Mouse (Mus musculus) neural tube, embryonic 13.5 days (tissue): ENCODE results near the gene Chrna4. TPM values are rescaled to one million over a fixed set of nuclear protein-coding genes. Genes with fewer than 3 reads are reported as not detected.
A peak's percentile ranks its signal among the peaks of the same experiment; 100 is the strongest.

Experiments used
- ATAC-seq: fragments of 200-750 bp; cut with Nextera tagmentation; 2 replicates; pipeline ENCODE4 v1.8.0; 2017; ENCODE audit warnings: low read depth, mild to moderate bottlenecking, moderate TSS enrichment, moderate library complexity
- H3K27ac ChIP-seq: fragments of 300-500 bp; sonication (generic); replicated peaks from 2 replicates; pipeline ENCODE4 v1.5.1; 2015; ENCODE audit warnings: moderate library complexity, mild to moderate bottlenecking, inconsistent platforms
- H3K27me3 ChIP-seq: fragments of 300-500 bp; sonication (generic); 2 replicates; pipeline ENCODE4 v1.6.1; 2015; ENCODE audit warnings: mild to moderate bottlenecking, inconsistent platforms
- H3K36me3 ChIP-seq: fragments of 300-500 bp; sonication (generic); 2 replicates; pipeline ENCODE4 v1.6.1; 2015; ENCODE audit warnings: mild to moderate bottlenecking, inconsistent platforms
- H3K4me1 ChIP-seq: fragments of 300-500 bp; sonication (generic); replicated peaks from 2 replicates; pipeline ENCODE4 v1.6.1; 2015; ENCODE audit warnings: inconsistent platforms
- H3K4me2 ChIP-seq: fragments of 300-500 bp; sonication (generic); 2 replicates; pipeline ENCODE4 v1.6.1; 2015; ENCODE audit warnings: inconsistent platforms, mild to moderate bottlenecking, moderate library complexity
- H3K4me3 ChIP-seq: fragments of 300-500 bp; sonication (generic); 2 replicates; pipeline ENCODE4 v1.5.1; 2015; ENCODE audit warnings: mild to moderate bottlenecking, inconsistent platforms
- H3K9ac ChIP-seq: fragments of 300-500 bp; sonication (generic); 2 replicates; pipeline ENCODE4 v1.6.1; 2015; ENCODE audit warnings: moderate library complexity, mild to moderate bottlenecking, inconsistent platforms
- H3K9me3 ChIP-seq: fragments of 300-500 bp; sonication (generic); 2 replicates; pipeline ENCODE4 v1.6.1; 2016; ENCODE audit warnings: inconsistent platforms
- WGBS: fragments of 180-500 bp; shearing (Covaris S2); methylation state at CpG from one replicate; pipeline ENCODE4 v1.1.7; 2015; 5-methylcytosine and 5-hydroxymethylcytosine counted together
- polyA plus RNA-seq: library from polyadenylated mRNA; unstranded; fragments of >200 nt; fragmentation: Nextera tagmentation; extraction: Ambion mirVana; gene quantifications from 2 replicates; pipeline ENCODE4 v1.2.1, GENCODE M21; 2015

The Chrna4 gene
- polyA plus RNA-seq, 1 experiment from 2014 or later, result 42.9 TPM

DNA sequence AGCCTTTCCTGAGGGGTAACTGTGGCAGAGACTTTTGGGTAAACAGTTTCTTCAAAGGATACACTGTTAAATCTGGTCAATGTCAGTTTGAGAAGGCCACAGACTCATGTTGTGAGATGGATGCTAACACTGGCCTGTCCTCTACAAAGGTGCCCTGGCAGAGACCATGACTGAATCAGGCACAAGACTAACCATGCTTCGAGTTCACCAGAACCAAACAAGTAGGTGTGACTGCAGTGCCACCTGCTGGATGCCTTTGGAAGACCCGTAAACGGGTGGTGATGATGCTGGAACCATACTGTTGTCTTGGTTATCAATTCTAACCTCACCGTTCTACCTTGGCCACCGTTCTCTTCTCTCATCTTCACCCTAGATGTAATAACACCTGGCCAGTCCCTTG, 16.8 kb upstream of the Chrna4 start:
- Histone ChIP-seq H3K4me2 (no peak overlapping the region), H3K9ac (no peak overlapping the region), H3K9me3 (no peaks in the 10 kb centered on the region), H3K4me1 (peaks cover 29% of the 10 kb centered on the region), H3K27ac (no peak overlapping the region), H3K4me3 (no peak overlapping the region), H3K27me3 (no peaks in the 10 kb centered on the region), H3K36me3 (no peaks in the 10 kb centered on the region)
- peak; percentile 66 for ATAC-seq
- 18% methylated on average over 5 of the region's 5 CpGs for WGBS

GRCm38 (mm10) chr2:181058193-181058592, 14.8 kb upstream of the Chrna4 start:
- no peak overlapping the region for H3K9ac ChIP-seq
- peak; percentile 43; the same call in 1 of the 2 replicates for ATAC-seq
- 2% methylated on average over 3 of the region's 3 CpGs for WGBS

DNA sequence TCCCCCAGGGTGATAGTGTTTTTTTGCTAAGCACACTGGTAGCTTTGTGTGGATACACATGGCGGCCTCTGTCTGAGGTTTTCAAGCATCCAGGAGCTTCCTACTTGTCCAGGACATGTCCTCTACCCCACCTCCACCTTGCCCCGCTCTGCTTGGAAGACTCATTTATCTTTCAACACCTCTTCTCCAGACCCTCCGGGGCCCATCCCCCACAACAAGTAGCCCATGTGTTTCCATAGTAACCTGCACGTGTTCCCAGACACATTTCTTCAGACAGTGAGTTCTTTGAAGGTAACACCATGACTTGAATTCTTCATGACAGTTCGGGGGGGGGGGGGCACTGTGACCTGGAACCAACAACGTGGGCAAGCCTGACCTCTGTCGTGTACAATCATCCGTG, 14.0 kb upstream of the Chrna4 start:
- no peak overlapping the region for H3K9ac ChIP-seq
- peaks cover 32% of the 10 kb centered on the region for H3K4me1 ChIP-seq
- H3K27ac ChIP-seq, result no peak overlapping the region
- no peak overlapping the region for H3K4me3 ChIP-seq
- no peaks in the 10 kb centered on the region for H3K9me3 ChIP-seq
- no peaks in the 10 kb centered on the region for H3K27me3 ChIP-seq
- ATAC-seq, result no peak
- H3K4me2 ChIP-seq, result no peak overlapping the region
- WGBS, result 30% methylated on average over 8 of the region's 8 CpGs
- no peaks in the 10 kb centered on the region for H3K36me3 ChIP-seq

More at GRCm38 (mm10) chr2:181058193-181058592, 14.8 kb upstream of the Chrna4 start:
- Histone ChIP-seq H3K4me3 (no peak overlapping the region), H3K36me3 (no peaks in the 10 kb centered on the region), H3K4me1 (peaks cover 32% of the 10 kb centered on the region), H3K27ac (no peak overlapping the region), H3K4me2 (no peak overlapping the region), H3K27me3 (no peaks in the 10 kb centered on the region), H3K9me3 (no peaks in the 10 kb centered on the region)

GRCm38 (mm10) chr2:181052171-181052570, 8.8 kb upstream of the Chrna4 start:
- H3K9ac ChIP-seq, result no peak overlapping the region
- 89% methylated on average over 1 of the region's 1 CpGs for WGBS
- no peak for ATAC-seq
- no peaks in the 10 kb centered on the region for H3K9me3 ChIP-seq
- H3K27me3 ChIP-seq, result no peaks in the 10 kb centered on the region
- H3K36me3 ChIP-seq, result no peaks in the 10 kb centered on the region
- no peak overlapping the region for H3K27ac ChIP-seq
- no peak overlapping the region for H3K4me2 ChIP-seq
- no peak overlapping the region for H3K4me3 ChIP-seq
- H3K4me1 ChIP-seq, result peaks cover 33% of the 10 kb centered on the region

DNA sequence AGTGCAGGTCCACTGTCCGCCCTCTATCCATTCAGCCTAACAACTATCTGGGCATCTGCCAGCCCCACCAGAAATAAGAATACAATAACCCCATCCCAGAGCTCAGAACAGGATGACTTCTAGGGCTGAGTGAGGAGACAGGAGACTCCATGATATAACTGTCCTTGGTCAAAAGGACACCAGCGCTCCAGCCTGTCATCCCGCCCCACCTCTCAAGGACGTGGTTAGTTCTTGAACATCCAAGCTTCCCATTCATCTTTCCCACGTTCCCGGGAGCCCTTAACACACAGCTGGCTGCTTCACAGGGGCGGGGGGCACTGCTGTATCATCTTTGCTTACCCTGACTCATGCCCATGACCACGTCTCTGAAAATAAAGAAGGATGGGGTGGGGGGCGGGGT, 5.6 kb upstream of the Chrna4 start:
- H3K4me1 ChIP-seq, result peaks cover 32% of the 10 kb centered on the region
- no peak overlapping the region for H3K9ac ChIP-seq
- no peak for ATAC-seq
- no peaks in the 10 kb centered on the region for H3K9me3 ChIP-seq
- no peak overlapping the region for H3K4me2 ChIP-seq
- no peak overlapping the region for H3K27ac ChIP-seq
- 81% methylated on average over 9 of the region's 9 CpGs for WGBS
- H3K36me3 ChIP-seq, result no peaks in the 10 kb centered on the region
- no peak overlapping the region for H3K4me3 ChIP-seq
- H3K27me3 ChIP-seq, result no peaks in the 10 kb centered on the region

DNA sequence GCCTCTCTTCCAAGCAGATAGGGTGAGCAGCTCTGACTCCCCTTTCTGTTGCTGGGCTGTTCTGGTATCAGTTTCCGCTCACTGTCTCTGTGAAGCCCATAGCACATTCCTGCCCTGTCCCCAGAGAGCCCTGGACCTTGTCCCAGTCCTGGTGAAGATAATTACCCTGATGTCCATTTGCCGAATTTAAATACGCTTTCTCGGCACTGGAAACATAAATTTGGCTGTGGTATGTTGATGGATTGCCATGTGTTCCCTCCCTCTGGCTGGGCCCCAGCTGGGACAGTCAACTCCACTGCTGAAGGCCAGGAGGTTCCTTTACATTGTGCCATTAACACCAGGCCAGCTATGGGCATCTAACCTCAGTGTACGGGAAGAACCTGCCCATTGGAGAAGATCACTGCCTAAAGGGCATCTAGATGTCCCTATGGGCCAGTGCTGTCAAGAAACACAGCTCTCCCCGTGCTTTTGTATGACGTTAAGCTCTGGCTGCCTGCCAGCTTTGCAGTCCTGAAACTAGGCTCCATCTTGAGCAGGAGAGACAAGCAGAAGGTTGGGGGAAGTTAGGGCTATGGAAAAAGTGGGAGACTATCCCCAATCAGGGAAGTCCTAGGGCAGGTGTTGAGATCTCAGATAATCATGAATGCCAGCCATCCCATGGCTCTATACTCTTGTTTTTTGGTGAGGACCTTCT, 5.1 kb upstream of the Chrna4 start:
- H3K9ac ChIP-seq, result no peak overlapping the region
- no peaks in the 10 kb centered on the region for H3K9me3 ChIP-seq
- no peak overlapping the region for H3K4me2 ChIP-seq
- no peaks in the 10 kb centered on the region for H3K27me3 ChIP-seq
- no peak overlapping the region for H3K4me3 ChIP-seq
- H3K4me1 ChIP-seq, result peaks cover 36% of the 10 kb centered on the region
- 20% methylated on average over 7 of the region's 7 CpGs for WGBS
- no peak overlapping the region for H3K27ac ChIP-seq
- no peak for ATAC-seq
- no peaks in the 10 kb centered on the region for H3K36me3 ChIP-seq

DNA sequence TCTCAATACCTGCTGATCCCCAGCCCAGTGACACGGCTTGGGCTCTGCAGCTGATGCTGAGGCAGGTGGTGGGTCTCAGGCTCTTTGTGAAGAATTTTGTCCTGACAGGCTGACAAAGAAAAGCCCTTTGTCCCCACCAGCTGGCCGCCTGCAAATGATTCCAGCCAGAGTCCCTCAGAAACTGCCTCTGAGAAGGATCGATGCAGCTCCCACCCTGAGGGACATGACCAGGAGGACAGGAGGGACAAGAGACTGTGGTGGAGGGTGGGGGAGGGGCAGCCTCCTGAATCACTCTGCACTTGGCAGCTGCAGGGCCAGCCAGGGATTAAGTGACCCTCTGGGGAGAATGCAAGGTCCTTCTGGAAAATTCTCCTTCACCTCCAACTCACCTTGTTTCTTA, 655 bp upstream of the Chrna4 start:
- Histone ChIP-seq H3K9me3 (no peaks in the 10 kb centered on the region), H3K36me3 (no peaks in the 10 kb centered on the region), H3K9ac (no peak overlapping the region), H3K4me3 (no peak overlapping the region), H3K27me3 (peaks cover 17% of the 10 kb centered on the region), H3K4me2 (no peak overlapping the region), H3K27ac (peak overlapping the region; percentile 59; the same call in 1 of the 2 replicates), H3K4me1 (peaks cover 54% of the 10 kb centered on the region)
- 3% methylated on average over 3 of the region's 3 CpGs for WGBS
- ATAC-seq, result no peak

- Histone ChIP-seq H3K4me3 (no peak overlapping the region), H3K4me2 (no peak overlapping the region), H3K9me3 (no peaks in the 10 kb centered on the region), H3K4me1 (peaks cover 55% of the 10 kb centered on the region), H3K27ac (peak overlapping the region; percentile 59), H3K36me3 (no peaks in the 10 kb centered on the region), H3K9ac (peak overlapping the region; percentile 41; the same call in 1 of the 2 replicates), H3K27me3 (peaks cover 17% of the 10 kb centered on the region)
- 0 out of 2 replicates have a peak, but pooled peaks have one; percentile 5 for ATAC-seq
Observed at GRCm38 (mm10) chr2:181042376-181042775, 970 bp downstream of the Chrna4 start.

DNA sequence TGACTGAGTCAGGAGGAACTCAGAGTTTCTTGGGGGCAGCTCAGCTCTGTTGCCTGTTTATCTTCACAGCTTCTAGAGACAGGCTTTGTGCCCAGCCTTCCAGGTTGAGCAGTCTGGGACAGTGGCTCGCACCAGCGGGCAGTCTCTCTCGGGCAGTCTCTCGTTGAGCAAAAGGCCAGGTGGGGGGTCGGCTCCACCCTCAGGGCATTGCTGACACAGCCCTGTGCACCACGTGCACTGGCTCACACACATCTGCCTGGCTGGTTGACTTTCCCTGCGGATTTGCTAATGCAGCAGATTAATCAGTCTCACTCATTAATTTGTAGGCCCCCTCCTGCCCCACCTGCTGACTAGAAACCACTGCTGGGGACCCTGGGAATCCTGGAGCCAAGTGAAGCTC, 1.4 kb downstream of the Chrna4 start:
- Histone ChIP-seq H3K4me1 (peaks cover 59% of the 10 kb centered on the region), H3K27ac (peak overlapping the region; percentile 59), H3K4me3 (no peak overlapping the region), H3K9ac (no peak overlapping the region), H3K36me3 (no peaks in the 10 kb centered on the region), H3K4me2 (no peak overlapping the region), H3K27me3 (peaks cover 17% of the 10 kb centered on the region), H3K9me3 (no peaks in the 10 kb centered on the region)
- 4% methylated on average over 7 of the region's 7 CpGs for WGBS
- ATAC-seq, result peak; percentile 45

DNA sequence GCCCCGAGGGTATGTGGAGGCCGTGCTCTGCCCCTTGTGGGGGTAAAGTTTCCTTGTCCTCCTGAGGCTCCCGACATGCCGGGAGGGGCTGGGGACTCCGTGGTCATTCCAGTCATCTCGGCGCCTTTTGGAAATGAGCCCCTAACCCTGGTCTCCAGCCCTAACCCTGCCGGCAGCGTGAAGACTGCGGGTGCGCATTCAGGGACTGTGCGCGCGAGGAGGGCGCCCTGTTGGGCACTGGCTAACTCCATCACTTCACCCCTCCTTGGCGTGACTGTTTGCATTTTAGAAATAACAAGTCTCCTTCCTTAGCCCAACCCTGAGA, 4.0 kb downstream of the Chrna4 start:
- peak overlapping the region; percentile 85 for H3K4me2 ChIP-seq
- 0 out of 2 replicates have a peak, but pooled peaks have one; percentile 10 for ATAC-seq
- peak overlapping the region; percentile 65 for H3K27ac ChIP-seq
- H3K9me3 ChIP-seq, result no peaks in the 10 kb centered on the region
- H3K4me3 ChIP-seq, result peak overlapping the region; percentile 74
- 1% methylated on average over 16 of the region's 16 CpGs for WGBS
- peak overlapping the region; percentile 87 for H3K9ac ChIP-seq
- H3K4me1 ChIP-seq, result peaks cover 68% of the 10 kb centered on the region
- 0 out of 2 replicates have a peak, but pooled peaks cover 12% of the 10 kb centered on the region for H3K36me3 ChIP-seq
- peaks cover 17% of the 10 kb centered on the region for H3K27me3 ChIP-seq

DNA sequence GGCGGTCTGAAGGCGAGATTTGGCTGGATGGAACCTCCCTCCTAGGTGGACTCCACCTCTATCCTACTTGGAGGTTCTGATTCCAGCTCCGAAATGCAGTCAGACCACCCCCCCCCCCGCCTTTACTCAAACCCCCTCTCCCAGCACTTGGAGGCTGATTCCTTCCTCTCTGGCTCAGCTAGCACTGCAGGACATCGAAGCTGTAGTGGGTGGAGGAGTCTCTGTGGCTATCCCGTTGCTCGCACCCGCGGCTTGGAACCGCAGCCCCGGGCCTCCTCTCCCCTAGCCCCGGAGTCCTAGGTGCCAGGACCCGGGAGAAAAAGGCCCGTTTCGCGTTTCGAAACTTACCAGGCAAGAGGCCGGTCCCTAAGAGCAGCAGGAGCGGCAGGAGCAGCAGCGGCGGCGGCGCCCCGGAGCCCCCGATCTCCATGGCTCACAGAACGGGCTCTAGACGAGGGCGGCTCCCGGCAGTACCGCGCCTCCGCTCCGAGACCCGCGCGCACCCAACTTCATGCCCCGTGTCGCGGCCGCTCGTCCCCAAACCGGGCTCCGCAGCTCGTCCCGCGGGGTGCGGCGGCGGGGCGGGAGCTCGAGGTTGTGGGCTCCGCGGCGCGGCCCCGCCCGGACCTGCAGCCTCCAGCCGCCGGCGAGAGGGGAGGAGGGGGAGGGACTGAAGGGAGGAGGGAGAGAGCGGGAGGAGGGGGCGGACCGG, 4.5 kb downstream of the Chrna4 start:
- H3K9ac ChIP-seq, result peak overlapping the region; percentile 87
- H3K27ac ChIP-seq, result peak overlapping the region; percentile 65
- 2% methylated on average over 53 of the region's 63 CpGs for whole genome bisulfite sequencing
- H3K4me3 ChIP-seq, result peak overlapping the region; percentile 74
- H3K27me3 ChIP-seq, result peaks cover 17% of the 10 kb centered on the region
- peak; percentile 17 for ATAC-seq
- peak overlapping the region; percentile 85 for H3K4me2 ChIP-seq
- peaks cover 17% of the 10 kb centered on the region for H3K36me3 ChIP-seq
- no peaks in the 10 kb centered on the region for H3K9me3 ChIP-seq
- peaks cover 63% of the 10 kb centered on the region for H3K4me1 ChIP-seq

DNA sequence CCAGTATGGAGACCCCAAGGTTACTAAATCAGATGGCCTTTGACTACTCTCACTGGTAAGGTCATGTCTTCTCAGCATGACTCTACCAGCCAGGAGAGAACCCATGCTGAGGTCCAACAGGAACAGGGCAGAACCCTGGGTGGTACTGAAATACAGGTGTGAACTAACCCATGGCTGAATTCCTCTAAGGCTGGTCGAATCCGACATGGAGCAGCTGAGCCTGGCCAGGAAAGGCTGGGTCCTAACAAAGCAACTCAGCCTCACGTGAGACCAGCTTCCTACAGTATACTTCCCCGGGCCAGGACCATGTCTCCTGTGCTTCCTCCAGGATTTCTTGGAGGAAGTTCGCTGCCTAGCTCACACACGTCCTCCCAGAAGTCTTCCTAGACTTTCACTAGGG, 6.8 kb downstream of the Chrna4 start:
- 87% methylated on average over 6 of the region's 6 CpGs for WGBS

More for the DNA sequence above, 6.8 kb downstream of the Chrna4 start:
- ATAC-seq, result no peak
- no peaks in the 10 kb centered on the region for H3K9me3 ChIP-seq
- H3K4me3 ChIP-seq, result no peak overlapping the region
- 0 out of 2 replicates have a peak overlapping the region, but pooled peaks have one; percentile 85 for H3K4me2 ChIP-seq
- no peak overlapping the region for H3K27ac ChIP-seq
- peaks cover 54% of the 10 kb centered on the region for H3K4me1 ChIP-seq
- H3K9ac ChIP-seq, result no peak overlapping the region
- H3K27me3 ChIP-seq, result peaks cover 17% of the 10 kb centered on the region
- peaks cover 34% of the 10 kb centered on the region for H3K36me3 ChIP-seq
